Mouse (Mus musculus) thymus, postnatal 0 days (tissue): ENCODE measurements at regions not wholly inside any gene's neighbourhood (a gene's known extent, or its start where the extent isn't known, plus 50 kb on each side); places are given as distances from the start of the nearest gene placed in this dataset.

Source experiments
- DNase-seq: peaks from one replicate; pipeline ENCODE4 v3.0.0-alpha.2; 2015; ENCODE audit warnings: low spot score

DNA sequence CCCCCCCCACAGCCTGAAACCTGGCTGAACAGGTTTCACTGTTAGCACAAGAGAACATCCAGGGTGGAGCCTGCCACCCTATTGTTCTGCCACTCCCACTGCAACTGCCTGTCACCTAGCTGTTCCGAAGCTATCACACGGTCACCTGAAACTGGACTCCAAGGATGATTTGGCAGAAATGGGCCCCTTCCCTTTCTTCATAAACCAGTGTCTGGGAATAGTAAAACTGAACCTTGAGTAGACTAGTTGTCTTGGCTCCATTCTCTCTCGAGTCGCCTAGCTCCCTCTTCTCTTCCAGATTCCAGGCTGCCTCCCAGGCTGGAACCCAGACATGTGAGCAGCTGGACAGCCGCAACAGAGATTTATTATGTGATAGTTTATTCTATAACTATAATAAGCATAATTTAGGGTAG, 282.9 kb upstream of the Dab2 start:
- DNase-seq = no peak

- no peak for DNase-seq
Measured at GRCm38 (mm10) chr15:6025543-6025942, 274.0 kb upstream of the Dab2 start.

GRCm38 (mm10) chr15:6029214-6029613, 270.4 kb upstream of the Dab2 start:
- no peak for DNase-seq

- no peak for DNase-seq
Measured at GRCm38 (mm10) chr15:6030396-6030795, 269.2 kb upstream of the Dab2 start.

GRCm38 (mm10) chr15:6034156-6034555, 265.4 kb upstream of the Dab2 start:
- no peak for DNase-seq

DNA sequence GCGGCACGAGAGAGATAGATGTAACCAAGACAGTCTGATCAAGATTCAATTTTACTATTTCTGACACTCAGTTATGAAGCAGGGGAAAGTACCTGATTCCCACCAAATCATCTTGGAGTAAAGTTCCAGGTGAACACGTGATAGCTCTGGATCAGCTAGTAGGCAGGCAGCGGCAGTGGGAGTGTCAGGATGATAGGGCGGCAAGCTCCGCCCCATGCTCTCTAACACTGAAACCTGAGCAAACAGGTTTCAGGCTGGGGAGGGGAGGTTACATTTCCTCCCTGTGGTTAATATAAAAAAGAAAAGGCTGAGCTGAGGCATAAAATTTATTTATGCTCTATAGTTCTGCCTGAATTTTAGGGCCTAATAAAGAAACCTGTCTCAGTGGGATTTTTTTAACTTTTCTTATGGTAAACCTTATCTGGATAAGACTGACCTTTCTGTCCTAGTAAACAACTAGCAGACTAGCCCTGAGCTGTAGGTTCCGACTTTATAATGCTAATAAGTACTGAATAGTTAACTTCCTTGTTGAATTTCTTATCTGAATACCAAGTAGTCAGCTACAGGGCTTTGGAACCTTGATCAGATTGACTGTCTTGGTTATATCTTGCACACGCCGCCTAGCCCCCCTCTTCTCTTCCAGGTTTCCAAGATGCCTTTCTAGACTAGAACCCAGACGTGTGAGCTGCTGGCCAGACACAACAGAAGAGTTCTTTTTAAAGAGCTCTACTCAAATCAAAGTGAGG, 254.9 kb upstream of the Dab2 start:
- no peak for DNase-seq

GRCm38 (mm10) chr15:6055703-6056102, 243.9 kb upstream of the Dab2 start:
- DNase-seq = no peak

- DNase-seq = no peak
Measured at GRCm38 (mm10) chr15:6056887-6057626, 242.5 kb upstream of the Dab2 start.

GRCm38 (mm10) chr15:6059361-6059760, 240.2 kb upstream of the Dab2 start:
- no peak for DNase-seq

- no peak for DNase-seq
Measured at GRCm38 (mm10) chr15:6059790-6060189, 239.8 kb upstream of the Dab2 start.

- DNase-seq = no peak
Measured at GRCm38 (mm10) chr15:6060649-6061048, 238.9 kb upstream of the Dab2 start.

GRCm38 (mm10) chr15:6065100-6065499, 234.5 kb upstream of the Dab2 start:
- no peak for DNase-seq

- DNase-seq = no peak
Measured at GRCm38 (mm10) chr15:6067380-6067779, 232.2 kb upstream of the Dab2 start.

GRCm38 (mm10) chr15:6068371-6068770, 231.2 kb upstream of the Dab2 start:
- DNase-seq = no peak

DNA sequence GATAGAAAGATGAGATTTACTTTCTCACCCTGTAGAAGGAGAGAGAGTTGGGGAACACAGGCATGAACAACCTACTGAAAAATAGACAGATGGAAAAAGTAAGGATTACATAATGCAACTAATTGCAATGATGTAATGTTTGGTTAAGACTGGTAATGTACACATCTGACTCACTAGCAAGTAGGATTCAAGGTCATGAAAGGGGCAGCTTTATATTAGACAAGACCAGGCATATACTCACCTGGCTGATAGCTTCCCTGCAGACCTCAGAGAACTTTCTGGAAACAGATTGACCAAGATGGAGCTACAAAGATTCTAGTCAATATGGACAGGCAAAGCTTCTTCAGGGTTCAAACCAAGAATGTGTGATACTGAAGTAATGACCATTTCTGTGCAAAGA, 227.7 kb upstream of the Dab2 start:
- no peak for DNase-seq

DNA sequence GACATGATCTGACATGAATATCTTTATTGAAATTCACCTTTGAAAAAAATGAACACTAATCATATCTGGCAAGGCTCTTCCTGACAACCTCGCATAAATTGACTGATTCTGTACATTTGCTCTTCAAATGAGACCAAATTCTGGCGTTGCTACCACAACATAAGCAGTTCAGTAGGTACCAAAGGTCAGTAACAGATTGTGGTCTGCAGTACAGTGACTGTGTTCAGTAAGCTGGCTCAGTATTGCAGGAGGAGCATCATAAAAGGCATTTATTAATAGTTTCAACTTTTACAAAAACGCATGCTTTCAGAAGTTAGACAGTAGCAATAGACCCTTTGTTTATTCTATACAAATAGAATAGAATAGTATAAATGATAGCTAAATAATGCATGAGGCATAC, 226.7 kb upstream of the Dab2 start:
- no peak for DNase-seq

- DNase-seq = peak; percentile 38
Measured at GRCm38 (mm10) chr15:6080714-6081635, 218.6 kb upstream of the Dab2 start.

DNA sequence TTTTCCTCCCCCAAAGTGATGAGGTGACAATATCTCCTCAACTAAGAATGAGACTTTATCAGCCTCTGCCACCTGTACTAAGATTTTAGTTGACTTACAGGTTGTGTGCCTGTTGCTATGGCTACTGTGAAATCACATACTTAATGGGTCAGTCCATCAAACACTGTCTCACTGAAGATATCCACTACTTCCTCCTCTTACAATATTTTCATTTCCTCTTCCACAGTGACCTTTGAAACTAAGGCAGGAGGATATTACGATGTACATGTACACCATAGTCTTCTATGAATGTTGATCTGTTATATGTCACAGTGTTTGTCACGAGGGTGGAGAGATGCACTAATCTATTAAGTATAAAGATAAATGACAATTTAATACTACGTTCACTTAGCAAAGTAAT, 212.4 kb upstream of the Dab2 start:
- DNase-seq = no peak

DNA sequence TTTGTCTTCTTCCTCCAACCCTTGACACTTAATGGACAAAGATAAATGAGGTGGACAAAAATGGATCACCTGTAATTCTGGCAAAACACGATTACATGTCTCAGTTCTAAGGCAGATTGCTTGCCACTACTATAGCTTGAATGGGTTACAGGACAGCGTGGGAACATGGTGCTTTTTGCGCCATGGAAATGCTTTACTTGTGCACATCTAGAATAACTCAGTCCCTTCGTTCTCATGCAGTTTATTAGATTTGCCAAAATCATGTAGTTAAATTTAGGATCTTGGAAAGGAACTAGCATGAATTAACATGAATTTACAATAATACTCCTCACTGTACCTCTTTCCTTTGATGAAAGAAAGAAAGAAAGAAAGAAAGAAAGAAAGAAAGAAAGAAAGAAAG, 211.1 kb upstream of the Dab2 start:
- no peak for DNase-seq

GRCm38 (mm10) chr15:6129697-6130096, 169.9 kb upstream of the Dab2 start:
- no peak for DNase-seq

DNA sequence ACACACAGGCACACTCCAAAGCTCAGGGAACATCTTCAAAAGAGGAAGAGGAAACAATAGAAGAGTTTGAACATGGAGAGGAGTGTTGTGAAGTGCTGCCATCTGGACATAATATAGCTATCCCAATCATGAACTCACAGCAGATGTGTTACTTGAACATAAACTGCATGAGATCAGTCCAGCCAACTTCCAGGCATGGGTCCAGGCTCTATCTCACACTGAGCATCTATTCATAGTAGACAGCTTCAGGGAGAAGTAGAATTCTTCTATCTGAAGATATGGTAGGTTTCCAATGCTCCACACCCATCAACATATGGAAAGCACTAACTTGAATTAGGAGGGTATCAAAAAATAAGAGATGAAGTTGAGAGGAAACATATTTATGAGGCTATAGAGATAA, 167.4 kb upstream of the Dab2 start:
- DNase-seq = no peak

- DNase-seq = no peak
Measured at GRCm38 (mm10) chr15:6145071-6145470, 154.5 kb upstream of the Dab2 start.
